Mouse (Mus musculus) frontal cortex, adult (tissue): ENCODE data around the gene Eif2a.

ENCODE experiments used
- ATAC-seq: cut with Nextera tagmentation; 2 replicates; pipeline ENCODE4 v1.9.2; 2017; ENCODE audit warnings: mild to moderate bottlenecking, moderate library complexity, mixed read lengths; ENCODE audit not compliant: low TSS enrichment

Gene Eif2a

GRCm38 (mm10) chr3:58525652-58526407 lies at the start of gene Eif2a, which contains the start of gene Serp1:
Eif2a (plus strand) TSS chr3:58525821.
Serp1 (minus strand) TSS chr3:58525892.
- peak; percentile 99 for ATAC-seq

GRCm38 (mm10) chr3:58478755-58479455 lies 46.7 kb upstream of the Eif2a start:
- ATAC-seq: no peak

- no peak for ATAC-seq
Measured at GRCm38 (mm10) chr3:58485883-58486282, 39.7 kb upstream of the Eif2a start.

GRCm38 (mm10) chr3:58487121-58487520 lies 38.5 kb upstream of the Eif2a start:
- no peak for ATAC-seq

- ATAC-seq: 0 out of 2 replicates have a peak, but pooled peaks have one; percentile 23
Measured at GRCm38 (mm10) chr3:58487999-58488775, 37.4 kb upstream of the Eif2a start.

- ATAC-seq: peak; percentile 58; the same call in 1 of the 2 replicates
Measured at GRCm38 (mm10) chr3:58490787-58491186, 34.8 kb upstream of the Eif2a start.

- ATAC-seq: peak; percentile 95
Measured at GRCm38 (mm10) chr3:58493621-58494020, 32.0 kb upstream of the Eif2a start.

GRCm38 (mm10) chr3:58501961-58502360 lies 23.7 kb upstream of the Eif2a start:
- ATAC-seq: no peak

- no peak for ATAC-seq
Measured at GRCm38 (mm10) chr3:58503720-58504333, 21.8 kb upstream of the Eif2a start.

- no peak for ATAC-seq
Measured at GRCm38 (mm10) chr3:58504676-58505075, 20.9 kb upstream of the Eif2a start.

- no peak for ATAC-seq
Measured at GRCm38 (mm10) chr3:58508020-58508750, 17.4 kb upstream of the Eif2a start.

GRCm38 (mm10) chr3:58511581-58511980 lies 14.0 kb upstream of the Eif2a start:
- no peak for ATAC-seq

GRCm38 (mm10) chr3:58512740-58513139 lies 12.9 kb upstream of the Eif2a start:
- ATAC-seq: no peak

- ATAC-seq: no peak
Measured at GRCm38 (mm10) chr3:58513483-58513882, 12.1 kb upstream of the Eif2a start.

- no peak for ATAC-seq
Measured at GRCm38 (mm10) chr3:58515947-58516601, 9.5 kb upstream of the Eif2a start.

- no peak for ATAC-seq
Measured at GRCm38 (mm10) chr3:58516602-58516976, 9.0 kb upstream of the Eif2a start.

GRCm38 (mm10) chr3:58517258-58517657 lies 8.4 kb upstream of the Eif2a start:
- no peak for ATAC-seq

GRCm38 (mm10) chr3:58517800-58518199 lies 7.8 kb upstream of the Eif2a start:
- ATAC-seq: no peak

GRCm38 (mm10) chr3:58518962-58519361 lies 6.7 kb upstream of the Eif2a start:
- no peak for ATAC-seq

- ATAC-seq: no peak
Measured at GRCm38 (mm10) chr3:58519536-58519935, 6.1 kb upstream of the Eif2a start.

GRCm38 (mm10) chr3:58520286-58520685 lies 5.3 kb upstream of the Eif2a start:
- ATAC-seq: no peak
